Mouse (Mus musculus): ENCODE measurements around the gene Ifnlr1. TPM values are rescaled to one million over a fixed set of nuclear protein-coding genes. Genes with fewer than 3 reads are reported as not detected.

Ifnlr1 gene
- total and polyA plus RNA-seq, 3 experiments = 0.03 TPM; not detected in 2

GRCm38 (mm10) chr4:135664656-135665055, 21.4 kb upstream of the Ifnlr1 start:
- Histone ChIP-seq H3K4me1 (ENCODE audit: control insufficient read depth in 1 of 2, insufficient read depth in 2 of 2, low read length in 2 of 2) (no peaks in the 10 kb centered on the region; a peak in 1 of 4 replicates), H3K79me2 (ENCODE audit: control insufficient read depth, insufficient read depth, low read length, poor library complexity) (no peaks in the 10 kb centered on the region), H3K9me3 (replicated peaks; ENCODE audit: insufficient read depth, low read length) (no peaks in the 10 kb centered on the region), H3K4me3 (ENCODE audit: control insufficient read depth in 1 of 2, insufficient read depth in 1 of 2, low read depth in 2 of 2, low read length in 2 of 2) (no peak overlapping the region), H3K27me3 (ENCODE audit: control insufficient read depth in 1 of 2, insufficient read depth in 2 of 2, low read length in 2 of 2) (no peaks in the 10 kb centered on the region), H3K36me3 (ENCODE audit: control insufficient read depth in 1 of 2, insufficient read depth in 2 of 2, low read length in 2 of 2) (no peaks in the 10 kb centered on the region), H3K27ac (ENCODE audit: control insufficient read depth, low read depth, low read length) (no peak overlapping the region), H3K9ac (ENCODE audit: control insufficient read depth, low read depth, low read length, poor library complexity, severe bottlenecking) (no peak overlapping the region)
- TF ChIP-seq RCOR1 (IDR thresholded peaks at IDR 0.05; ENCODE audit: low read depth, low read length) (no peak), CHD1 (IDR thresholded peaks at IDR 0.05; ENCODE audit: low read depth, low read length) (no peak), NRF1 (IDR thresholded peaks at IDR 0.05; ENCODE audit: insufficient read depth, low read depth, low read length, poor library complexity, severe bottlenecking) (no peak), ZMIZ1 (IDR thresholded peaks at IDR 0.05; ENCODE audit: low read depth, low read length) (no peak), HCFC1 (IDR thresholded peaks at IDR 0.05; ENCODE audit: low read depth, low read length) (no peak), CHD2 (IDR thresholded peaks at IDR 0.05; ENCODE audit: low read length) (no peak), ETS1 (IDR thresholded peaks at IDR 0.05; ENCODE audit: low read depth, low read length) (no peak)
- DNase-seq (ENCODE audit: low read depth, low spot score) = no peak

- TF ChIP-seq TAL1 (IDR thresholded peaks at IDR 0.05; ENCODE audit: low read length) = no peak
- peak; percentile 73 for TF ChIP-seq ZC3H11A (IDR thresholded peaks at IDR 0.05; ENCODE audit: low read depth, low read length)
- no peak for TF ChIP-seq MEF2A (IDR thresholded peaks at IDR 0.05; ENCODE audit: extremely low read depth, insufficient replicate concordance, low read depth, low read length, poor library complexity, severe bottlenecking)
- peak; percentile 95 for TF ChIP-seq SMC3 (IDR thresholded peaks at IDR 0.05; ENCODE audit: low read depth, low read length)
- TF ChIP-seq USF1 (IDR thresholded peaks at IDR 0.05; ENCODE audit: low read depth, low read length) = peak; percentile 74; the same call in 1 of the 2 replicates
- TF ChIP-seq ELF1 (IDR thresholded peaks at IDR 0.05; ENCODE audit: low read depth, low read length) = peak; percentile 91
- TF ChIP-seq ZMIZ1 (IDR thresholded peaks at IDR 0.05; ENCODE audit: low read depth, low read length) = no peak
- no peak for TF ChIP-seq CHD2 (IDR thresholded peaks at IDR 0.05; ENCODE audit: low read length)
- TF ChIP-seq RAD21 (IDR thresholded peaks at IDR 0.05; ENCODE audit: low read depth, low read length) = peak; percentile 72
- peak; percentile 66 to 93 (median 87) for TF ChIP-seq CTCF (IDR thresholded peaks at IDR 0.05 in 2 of 3, conservative IDR thresholded peaks at IDR 0.05 in 1 of 3; ENCODE audit: control insufficient read depth in 1 of 3, insufficient read depth in 1 of 3, low read depth in 2 of 3, low read length in 3 of 3, poor library complexity in 1 of 3, severe bottlenecking in 1 of 3)
- DNase-seq (ENCODE audit: low read depth, low spot score) = peak; percentile 71
- no peaks in the 10 kb centered on the region for H3K36me3 ChIP-seq (ENCODE audit: control insufficient read depth in 1 of 2, insufficient read depth in 2 of 2, low read length in 2 of 2)
- no peak overlapping the region for H3K9ac ChIP-seq (ENCODE audit: control insufficient read depth, low read depth, low read length, poor library complexity, severe bottlenecking)
- H3K4me3 ChIP-seq (ENCODE audit: control insufficient read depth in 1 of 2, insufficient read depth in 1 of 2, low read depth in 2 of 2, low read length in 2 of 2) = peak overlapping the region in 1 of 2 experiments; percentile 9; a peak in 1 of 4 replicates
- no peaks in the 10 kb centered on the region for H3K79me2 ChIP-seq (ENCODE audit: control insufficient read depth, insufficient read depth, low read length, poor library complexity)
- no peaks in the 10 kb centered on the region for H3K27me3 ChIP-seq (ENCODE audit: control insufficient read depth in 1 of 2, insufficient read depth in 2 of 2, low read length in 2 of 2)
- H3K27ac ChIP-seq (ENCODE audit: control insufficient read depth, low read depth, low read length) = no peak overlapping the region
- no peaks in the 10 kb centered on the region; a peak in 1 of 4 replicates for H3K4me1 ChIP-seq (ENCODE audit: control insufficient read depth in 1 of 2, insufficient read depth in 2 of 2, low read length in 2 of 2)
- no peaks in the 10 kb centered on the region for H3K9me3 ChIP-seq (replicated peaks; ENCODE audit: insufficient read depth, low read length)
Measured at GRCm38 (mm10) chr4:135666192-135666975, 19.7 kb upstream of the Ifnlr1 start.
